Mouse (Mus musculus) ES-Bruce4 (cell line): ENCODE results near the gene Gpr135.

Source experiments
- CTCF ChIP-seq: IDR thresholded peaks from one replicate; pipeline ENCODE4 v1.8.1; 2011; ENCODE audit warnings: low read depth, low read length
- POLR2A ChIP-seq: IDR thresholded peaks from one replicate; pipeline ENCODE4 v1.8.1; 2011; ENCODE audit warnings: low read length; ENCODE audit not compliant: insufficient read depth

- TF ChIP-seq CTCF (no peak), POLR2A (no peak)
Observed at GRCm38 (mm10) chr12:72037049-72037448, 33.9 kb downstream of the Gpr135 start.
